Mouse (Mus musculus): ENCODE measurements around the gene D630023F18Rik.

The D630023F18Rik gene

GRCm38 (mm10) chr1:65109756-65110435 is 13.1 kb downstream of the D630023F18Rik start:
- no peak for DNase-seq

- DNase-seq, result no peak
These were observed 13.8 kb downstream of the D630023F18Rik start for GRCm38 (mm10) chr1:65109196-65109595.

- DNase-seq, result no peak
These were observed 15.2 kb downstream of the D630023F18Rik start for GRCm38 (mm10) chr1:65107654-65108279.

GRCm38 (mm10) chr1:65103273-65103672 is 19.7 kb downstream of the D630023F18Rik start, which contains the start of gene Cryga:
Gene Cryga, minus strand, starts transcription at chr1:65103373.
- no peak for DNase-seq

GRCm38 (mm10) chr1:65096953-65097352 is 26.1 kb downstream of the D630023F18Rik start:
- DNase-seq, result no peak

- DNase-seq, result no peak
These were observed 31.4 kb downstream of the D630023F18Rik start for GRCm38 (mm10) chr1:65091566-65091965.

GRCm38 (mm10) chr1:65090370-65090769 is 32.6 kb downstream of the D630023F18Rik start:
- no peak for DNase-seq

- DNase-seq, result no peak
These were observed 34.3 kb downstream of the D630023F18Rik start for GRCm38 (mm10) chr1:65088567-65089356.

GRCm38 (mm10) chr1:65082188-65082587 is 40.8 kb downstream of the D630023F18Rik start, which contains the start of gene Crygb:
Gene Crygb, minus strand, starts transcription at chr1:65082288.
- DNase-seq, result no peak

GRCm38 (mm10) chr1:65075607-65076006 is 47.4 kb downstream of the D630023F18Rik start:
- no peak for DNase-seq

- no peak for DNase-seq
These were observed 49.4 kb downstream of the D630023F18Rik start, which contains the start of gene Crygc for GRCm38 (mm10) chr1:65073589-65073988. Gene Crygc, minus strand, starts transcription at chr1:65073689.

- no peak for DNase-seq
These were observed 55.2 kb downstream of the D630023F18Rik start for GRCm38 (mm10) chr1:65067842-65068241.

- DNase-seq, result no peak
These were observed 58.8 kb downstream of the D630023F18Rik start for GRCm38 (mm10) chr1:65064201-65064600.

- DNase-seq, result no peak
These were observed 59.7 kb downstream of the D630023F18Rik start, which contains the start of gene Crygd for GRCm38 (mm10) chr1:65063352-65063751. Gene Crygd, minus strand, starts transcription at chr1:65063452.
